Mouse (Mus musculus) neural tube, embryonic 10.5 days (tissue): ENCODE measurements around the gene Hddc3.

Experiments used
- DNase-seq: peaks from one replicate; pipeline ENCODE4 v3.0.0-alpha.2; 2017; ENCODE audit warnings: low spot score; ENCODE audit errors: extremely low spot score

Gene Hddc3

DNA sequence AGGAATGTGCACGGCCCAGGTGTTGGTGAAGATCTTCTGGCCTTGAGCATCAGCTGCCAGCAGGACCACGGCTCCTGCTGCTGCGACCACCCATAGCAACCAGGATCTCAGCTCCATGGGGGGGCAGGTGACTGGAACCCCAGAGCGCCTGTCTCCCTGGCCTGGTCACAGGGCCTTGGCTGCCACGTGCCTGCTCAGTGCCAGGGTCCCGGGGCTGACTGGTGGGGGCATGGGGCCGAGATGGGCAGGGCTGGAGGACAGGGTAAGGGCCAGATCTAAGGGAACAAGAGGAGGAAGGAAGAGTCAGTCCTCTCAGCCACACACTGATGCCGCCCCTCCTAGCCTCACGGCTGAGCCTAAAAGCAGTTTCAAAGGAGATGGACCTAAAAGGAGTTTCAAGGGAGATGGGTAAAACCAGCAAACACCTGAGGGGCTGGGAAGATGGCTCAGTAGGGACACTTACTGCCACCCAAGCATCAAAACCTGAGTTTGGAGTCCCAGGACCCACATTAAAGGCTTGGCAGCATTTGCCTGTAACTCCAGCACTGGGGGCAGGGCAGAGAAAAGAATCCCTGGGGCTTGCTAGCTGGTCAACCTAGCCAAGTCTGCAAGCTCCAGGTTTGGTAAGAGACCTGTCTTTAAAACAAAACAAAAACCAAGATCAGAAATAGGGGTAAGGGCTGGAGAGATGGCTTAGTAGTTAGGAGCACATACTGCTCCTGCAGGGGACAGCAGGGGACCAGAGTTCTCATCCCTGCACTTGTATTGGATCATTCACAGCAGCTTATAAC is 55.9 kb downstream of the Hddc3 start:
- no peak for DNase-seq

DNA sequence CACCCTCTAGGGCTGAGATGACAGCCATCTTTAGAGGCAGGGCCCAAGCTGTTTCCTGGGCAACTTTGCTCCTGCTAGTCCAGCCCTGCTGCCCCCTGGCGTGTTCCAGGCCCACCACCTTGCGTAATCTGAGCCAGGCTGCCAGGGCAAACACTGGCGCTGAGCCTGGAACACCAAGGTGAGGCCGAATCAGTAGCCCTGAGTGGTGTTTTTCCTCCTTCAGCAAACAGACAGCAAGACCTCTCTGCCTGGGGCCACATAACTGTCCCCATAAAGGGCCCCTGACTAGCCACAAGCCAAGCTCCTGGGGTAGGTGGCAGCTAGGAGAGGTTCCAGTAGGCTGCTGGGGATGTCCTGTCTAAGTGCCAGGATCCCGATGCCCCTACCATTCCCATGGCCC is 57.2 kb downstream of the Hddc3 start:
- no peak for DNase-seq
